Mouse (Mus musculus): ENCODE measurements around the gene Scn3b. TPM values are rescaled to one million over a fixed set of nuclear protein-coding genes. Genes with fewer than 3 reads are reported as not detected.

Scn3b gene
- polyA plus RNA-seq, 1 experiment from 2014 or later = 23.1 TPM

DNA sequence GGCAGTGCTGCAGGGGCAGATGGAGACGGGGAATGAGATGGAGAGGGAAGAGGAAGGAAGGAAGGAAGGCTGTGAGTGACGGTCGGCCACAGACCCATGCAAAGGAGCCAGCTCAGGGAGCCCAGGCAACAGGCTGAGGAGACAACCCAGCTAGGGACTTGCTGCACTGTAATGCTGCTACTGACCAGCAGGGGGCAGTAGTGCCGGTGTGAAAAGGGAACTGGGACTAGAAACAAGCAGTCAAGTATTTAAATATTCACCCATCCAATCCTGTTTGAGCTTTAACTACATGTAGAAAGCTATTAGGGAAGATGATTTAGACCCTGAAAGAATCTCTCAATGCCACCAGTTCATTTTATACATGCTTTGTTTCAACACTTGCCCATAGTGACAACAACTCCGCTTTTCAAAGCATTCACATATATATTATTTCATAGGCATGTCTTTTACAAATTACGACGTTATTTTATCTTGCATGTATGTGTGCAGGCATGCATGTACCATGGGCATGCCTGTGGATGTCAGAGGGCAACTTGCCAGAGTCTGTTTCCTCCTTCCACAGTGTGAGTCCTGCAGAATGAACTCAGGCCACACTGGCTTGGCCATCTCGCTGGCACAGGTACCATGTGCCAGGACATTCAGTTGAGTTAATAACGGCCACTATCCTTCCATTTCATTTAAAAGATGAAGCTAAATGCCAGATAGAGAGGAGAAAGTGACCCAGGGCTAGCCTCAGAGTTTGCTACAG lies 64.8 kb downstream of the Scn3b start:
- no peak overlapping the region for H3K27ac ChIP-seq
- no peaks in the 10 kb centered on the region for H3K36me3 ChIP-seq (replicated peaks)
- H3K27me3 ChIP-seq = no peaks in the 10 kb centered on the region
- no peak for ATAC-seq (ENCODE audit: low FRiP score)
- H3K4me1 ChIP-seq = peaks cover 4% of the 10 kb centered on the region; the same call in 1 of the 2 replicates
- no peak overlapping the region for H3K4me2 ChIP-seq
- WGBS = 62% methylated on average over 9 of the region's 9 CpGs
- H3K4me3 ChIP-seq (replicated peaks) = no peak overlapping the region
- H3K9ac ChIP-seq = no peak overlapping the region
- no peaks in the 10 kb centered on the region for H3K9me3 ChIP-seq

DNA sequence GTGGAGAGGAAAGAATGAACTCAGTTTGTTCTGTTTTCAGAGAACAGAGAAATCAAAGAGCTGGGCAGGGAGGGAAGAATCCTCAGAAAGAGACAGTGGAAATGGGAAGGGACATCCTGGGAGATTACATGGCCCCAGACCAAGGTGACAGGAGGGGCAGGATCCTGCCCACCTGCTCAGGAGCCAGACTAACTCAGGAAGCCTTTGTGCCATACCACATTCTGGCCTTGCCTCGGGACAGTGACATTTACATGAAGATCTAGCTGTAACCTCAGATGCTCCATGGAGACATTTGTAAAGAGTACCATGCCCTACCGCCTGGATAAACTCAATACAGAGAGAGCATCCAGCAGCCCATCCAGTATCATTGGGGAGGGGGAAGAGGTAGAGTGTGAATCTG lies 65.6 kb downstream of the Scn3b start:
- WGBS = 80% methylated on average over 2 of the region's 2 CpGs
- no peaks in the 10 kb centered on the region for H3K9me3 ChIP-seq
- H3K27me3 ChIP-seq = no peaks in the 10 kb centered on the region
- no peak overlapping the region for H3K4me3 ChIP-seq (replicated peaks)
- ATAC-seq (ENCODE audit: low FRiP score) = no peak
- no peaks in the 10 kb centered on the region for H3K36me3 ChIP-seq (replicated peaks)
- H3K4me2 ChIP-seq = no peak overlapping the region
- H3K27ac ChIP-seq = no peak overlapping the region
- H3K4me1 ChIP-seq = peaks cover 4% of the 10 kb centered on the region; the same call in 1 of the 2 replicates
- H3K9ac ChIP-seq = no peak overlapping the region

DNA sequence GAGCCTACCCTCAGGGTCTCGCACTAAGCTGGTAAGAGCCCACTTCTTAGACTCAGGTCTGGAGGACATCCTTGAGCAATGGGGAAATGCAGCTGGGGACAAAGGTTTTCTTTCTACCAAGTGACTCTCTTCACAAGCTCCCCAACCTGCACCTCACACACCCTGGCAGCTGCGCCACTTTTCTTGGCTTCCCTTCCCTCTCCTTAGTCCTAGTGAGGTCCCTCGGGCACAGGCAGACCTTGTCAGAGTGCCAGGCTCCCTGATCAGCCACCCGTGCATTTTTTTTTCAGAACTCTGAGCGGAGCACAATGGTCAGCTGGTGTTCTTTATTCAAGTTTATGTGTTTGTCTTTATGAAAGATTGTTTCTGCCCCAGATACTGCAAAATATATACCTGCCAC lies 67.7 kb downstream of the Scn3b start:
- Histone ChIP-seq H3K9me3 (no peaks in the 10 kb centered on the region), H3K27me3 (no peaks in the 10 kb centered on the region), H3K4me3 (replicated peaks) (no peak overlapping the region), H3K9ac (no peak overlapping the region), H3K27ac (no peak overlapping the region), H3K36me3 (replicated peaks) (no peaks in the 10 kb centered on the region), H3K4me2 (no peak overlapping the region), H3K4me1 (peaks cover 4% of the 10 kb centered on the region; the same call in 1 of the 2 replicates)
- 56% methylated on average over 5 of the region's 5 CpGs for WGBS
- no peak for ATAC-seq (ENCODE audit: low FRiP score)

DNA sequence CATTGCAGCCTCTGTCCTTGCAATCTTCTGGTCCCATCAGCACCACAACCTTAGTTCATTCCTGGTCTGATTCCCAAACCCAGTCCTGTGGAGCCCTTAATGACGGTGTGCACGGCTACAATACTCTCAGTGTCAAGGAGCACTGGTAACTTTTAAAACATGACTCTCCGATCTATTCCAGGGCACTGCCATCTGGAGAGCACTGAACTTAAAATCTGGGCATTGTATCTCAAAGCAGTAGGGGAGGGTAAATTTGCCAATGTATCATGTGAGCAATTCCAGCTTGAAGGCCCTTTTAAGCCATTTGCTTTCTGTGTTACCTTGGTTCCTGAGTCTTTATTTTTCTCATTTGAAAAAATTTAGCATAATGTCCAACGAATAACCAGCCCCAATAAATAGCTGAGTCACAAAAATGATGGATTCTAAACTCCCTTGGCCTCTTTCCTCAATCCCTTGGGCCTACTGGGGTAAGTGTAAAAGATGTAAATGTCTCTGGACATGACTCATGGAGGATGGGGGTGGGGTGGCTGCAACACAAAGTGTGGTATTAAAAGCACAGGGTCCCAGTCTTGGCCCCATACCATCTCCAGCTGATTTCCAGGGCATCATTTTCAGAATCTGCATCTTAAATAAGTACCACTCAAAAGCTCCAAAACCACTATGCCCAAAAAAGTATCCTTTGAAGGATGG lies 68.3 kb downstream of the Scn3b start:
- WGBS = 84% methylated on average over 4 of the region's 4 CpGs
- Histone ChIP-seq H3K27me3 (no peaks in the 10 kb centered on the region), H3K4me1 (peaks cover 4% of the 10 kb centered on the region; the same call in 1 of the 2 replicates), H3K9me3 (no peaks in the 10 kb centered on the region), H3K4me2 (no peak overlapping the region), H3K27ac (no peak overlapping the region), H3K4me3 (replicated peaks) (no peak overlapping the region), H3K9ac (no peak overlapping the region), H3K36me3 (replicated peaks) (no peaks in the 10 kb centered on the region)
- no peak for ATAC-seq (ENCODE audit: low FRiP score)

DNA sequence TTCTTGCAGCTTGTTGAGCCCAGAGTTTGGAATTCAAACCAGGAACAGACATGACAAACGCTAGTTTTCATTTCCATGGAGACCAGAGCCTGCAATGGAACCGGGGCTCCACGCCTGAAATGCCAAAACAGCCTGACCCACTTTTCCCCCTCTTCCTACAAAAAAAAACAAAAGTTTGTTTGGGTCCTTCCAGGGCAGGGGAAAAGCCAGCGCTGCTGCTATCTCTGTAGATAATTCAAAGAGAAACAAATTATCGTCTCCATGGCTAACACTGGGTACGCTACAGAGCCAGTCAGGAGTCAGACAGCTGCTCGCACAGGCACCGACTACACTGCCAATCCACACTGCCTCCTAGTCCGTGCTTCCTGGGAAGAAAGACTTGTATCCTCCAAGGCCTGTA lies 70.6 kb downstream of the Scn3b start:
- no peak overlapping the region for H3K4me3 ChIP-seq (replicated peaks)
- ATAC-seq (ENCODE audit: low FRiP score) = no peak
- H3K9ac ChIP-seq = no peak overlapping the region
- no peaks in the 10 kb centered on the region for H3K27me3 ChIP-seq
- no peaks in the 10 kb centered on the region for H3K36me3 ChIP-seq (replicated peaks)
- H3K27ac ChIP-seq = no peak overlapping the region
- no peaks in the 10 kb centered on the region for H3K9me3 ChIP-seq
- H3K4me1 ChIP-seq = peaks cover 5% of the 10 kb centered on the region
- no peak overlapping the region for H3K4me2 ChIP-seq
- 90% methylated on average over 9 of the region's 9 CpGs for WGBS

Other genes starting within 250 kb of the Scn3b start
- not detected in 2 replicates for gene Olfr981, start 247.8 kb upstream of the Scn3b start, polyA plus RNA-seq (2016; fragmentation: Nextera tagmentation; extraction: Ambion mirVana)
- not detected in 2 replicates for gene Olfr982, start 195.4 kb upstream of the Scn3b start, polyA plus RNA-seq (2016; fragmentation: Nextera tagmentation; extraction: Ambion mirVana)
- not detected in 2 replicates for gene Olfr983, start 175.6 kb upstream of the Scn3b start, polyA plus RNA-seq (2016; fragmentation: Nextera tagmentation; extraction: Ambion mirVana)
- gene Olfr984, start 155.0 kb upstream of the Scn3b start, polyA plus RNA-seq (2016; fragmentation: Nextera tagmentation; extraction: Ambion mirVana) = not detected in 2 replicates
- gene Olfr985, start 139.0 kb upstream of the Scn3b start, polyA plus RNA-seq (2016; fragmentation: Nextera tagmentation; extraction: Ambion mirVana) = not detected in 2 replicates
- not detected in 2 replicates for gene Tmem225, start 121.1 kb upstream of the Scn3b start, polyA plus RNA-seq (2016; fragmentation: Nextera tagmentation; extraction: Ambion mirVana)
- gene Olfr986, start 88.3 kb upstream of the Scn3b start, polyA plus RNA-seq (2016; fragmentation: Nextera tagmentation; extraction: Ambion mirVana) = not detected in 2 replicates
- gene Zfp202, start 76.9 kb upstream of the Scn3b start, polyA plus RNA-seq (2016; fragmentation: Nextera tagmentation; extraction: Ambion mirVana) = 8.2 and 8.4 TPM in 2 replicates

Data from forebrain, embryonic 12.5 days (tissue).